Mouse (Mus musculus) lung, embryonic 16.5 days (tissue): Measurements from ENCODE around the gene Sphk2. TPM values are rescaled to one million over a fixed set of nuclear protein-coding genes. Genes with fewer than 3 reads are reported as not detected.

Experiments
- ATAC-seq: fragments of 200-750 bp; cut with Nextera tagmentation; 2 replicates; pipeline ENCODE4 v1.8.0; 2017; ENCODE audit warnings: low read depth, mild to moderate bottlenecking, moderate library complexity
- H3K27ac ChIP-seq: fragments of 300-500 bp; sonication (generic); 2 replicates; pipeline ENCODE4 v1.5.1; 2014; ENCODE audit warnings: mild to moderate bottlenecking, control low read depth, low read length
- H3K27me3 ChIP-seq: fragments of 300-500 bp; sonication (generic); 2 replicates; pipeline ENCODE4 v1.6.1; 2014; ENCODE audit warnings: low read depth, low read length, mixed read lengths; ENCODE audit not compliant: control insufficient read depth, insufficient read depth
- H3K36me3 ChIP-seq: fragments of 300-500 bp; sonication (generic); 2 replicates; pipeline ENCODE4 v1.6.1; 2014; ENCODE audit warnings: low read length; ENCODE audit not compliant: control insufficient read depth, insufficient read depth
- H3K4me1 ChIP-seq: fragments of 300-500 bp; sonication (generic); replicated peaks from 2 replicates; pipeline ENCODE4 v1.6.1; 2014; ENCODE audit warnings: low read length, mixed read lengths; ENCODE audit not compliant: control insufficient read depth, insufficient read depth
- H3K4me2 ChIP-seq: fragments of 300-500 bp; sonication (generic); 2 replicates; pipeline ENCODE4 v1.6.1; 2014; ENCODE audit warnings: low read depth, low read length, control low read depth
- H3K4me3 ChIP-seq: fragments of 300-500 bp; sonication (generic); 2 replicates; pipeline ENCODE4 v1.5.1; 2014; ENCODE audit warnings: mild to moderate bottlenecking, low read length, control low read depth
- H3K9ac ChIP-seq: fragments of 300-500 bp; sonication (generic); 2 replicates; pipeline ENCODE4 v1.6.1; 2014; ENCODE audit warnings: low read length, control low read depth
- H3K9me3 ChIP-seq: fragments of 300-500 bp; sonication (generic); 2 replicates; pipeline ENCODE4 v1.6.1; 2016; ENCODE audit warnings: low read length; ENCODE audit not compliant: control insufficient read depth
- WGBS: fragments of 180-500 bp; shearing (Covaris S2); extraction: QIAGEN DNeasy Blood & Tissue Kit; methylation state at CpG from one replicate; pipeline ENCODE4 v1.1.7; 2014; 5-methylcytosine and 5-hydroxymethylcytosine counted together
- polyA plus RNA-seq: library from polyadenylated mRNA; unstranded; fragments of >200 nt; fragmentation: Nextera tagmentation; extraction: Ambion mirVana; gene quantifications from 2 replicates; pipeline ENCODE4 v1.2.1, GENCODE M21; 2015

Gene Sphk2
- polyA plus RNA-seq, 1 experiment from 2014 or later, result 28.9 TPM

DNA sequence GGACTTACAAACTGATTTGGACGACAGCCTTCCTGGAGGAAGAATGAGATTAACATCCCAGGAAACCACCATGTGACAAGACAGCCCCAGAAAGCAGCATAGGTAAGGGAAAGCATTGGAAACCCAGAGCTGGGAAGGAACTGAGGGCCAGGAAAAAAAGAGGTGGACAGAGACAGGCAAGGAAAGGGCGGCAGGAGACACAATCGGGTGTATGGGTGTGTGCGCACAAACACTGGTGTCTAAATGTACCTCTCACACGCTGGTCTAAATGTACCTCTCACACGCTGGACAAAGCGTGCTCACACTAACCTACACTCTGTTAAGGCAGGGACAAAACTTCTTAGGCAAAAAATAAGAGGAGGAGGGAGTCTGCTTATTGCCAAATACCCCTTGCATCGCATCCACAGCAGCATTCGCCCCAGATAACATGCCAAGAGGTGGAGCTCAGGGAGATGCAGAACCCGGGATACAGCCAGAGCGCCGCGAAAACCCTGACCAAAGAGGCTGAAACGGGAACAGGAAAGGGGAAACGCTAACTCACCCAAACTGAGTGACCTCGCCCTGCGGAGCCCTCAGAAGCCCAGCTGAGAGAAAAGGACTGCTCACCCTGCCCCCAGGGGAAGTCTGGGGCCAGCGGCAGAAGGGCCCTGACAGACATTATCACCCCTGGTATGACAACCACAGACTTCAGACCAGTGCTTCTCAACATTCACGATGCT is 1.9 kb downstream of the Sphk2 start:
- Histone ChIP-seq H3K9me3 (no peaks in the 10 kb centered on the region), H3K27ac (peak overlapping the region; percentile 23), H3K36me3 (peaks cover 38% of the 10 kb centered on the region), H3K27me3 (no peaks in the 10 kb centered on the region), H3K9ac (peak overlapping the region; percentile 7; the same call in 1 of the 2 replicates), H3K4me1 (peaks cover 35% of the 10 kb centered on the region), H3K4me3 (peak overlapping the region; percentile 64), H3K4me2 (peak overlapping the region; percentile 44)
- WGBS, result 74% methylated on average over 19 of the region's 19 CpGs
- ATAC-seq, result no peak

DNA sequence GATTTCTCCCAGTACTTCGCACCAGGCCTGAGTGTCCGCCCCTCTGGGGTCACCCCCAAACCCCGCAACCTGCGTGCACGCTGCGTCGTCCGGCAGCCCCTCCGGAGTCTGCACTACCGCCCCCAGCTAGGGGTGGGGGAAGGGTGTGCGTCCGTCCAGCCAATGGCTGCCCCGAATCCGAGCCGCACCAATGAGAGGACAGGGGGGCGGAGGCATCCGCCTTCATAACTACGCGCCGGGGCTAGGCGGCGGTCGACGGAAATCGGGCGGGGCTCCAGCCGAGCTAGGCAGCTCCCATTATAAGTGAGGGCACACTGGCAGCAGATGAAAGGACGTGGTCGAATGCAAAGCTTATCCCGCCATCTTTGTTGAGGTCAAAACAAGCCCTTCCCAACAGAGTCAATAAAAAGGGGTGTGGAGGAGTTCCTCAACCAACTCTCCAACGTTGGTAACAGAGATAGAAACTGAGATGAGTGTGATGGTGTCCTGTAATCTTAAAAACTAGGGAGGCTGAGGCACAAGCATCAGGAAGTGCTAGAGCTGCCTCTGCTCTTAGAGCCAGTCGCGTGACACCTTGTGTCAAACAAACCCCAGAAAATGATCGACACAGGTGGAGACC is 2.6 kb downstream of the Sphk2 start, which contains the start of gene Rpl18:
TSS of gene Rpl18 (plus strand) at position 368 of the 619 bp plus-strand sequence.
- Histone ChIP-seq H3K4me1 (peaks cover 35% of the 10 kb centered on the region), H3K9me3 (no peaks in the 10 kb centered on the region), H3K4me2 (peak within 1 kb of the TSS; percentile 89), H3K27ac (peak within 1 kb of the TSS; percentile 53), H3K9ac (peak within 1 kb of the TSS; percentile 74), H3K36me3 (peaks cover 35% of the 10 kb centered on the region), H3K27me3 (no peaks in the 10 kb centered on the region), H3K4me3 (peak within 1 kb of the TSS; percentile 64)
- 5% methylated on average over 34 of the region's 34 CpGs for WGBS
- peak; percentile 93 for ATAC-seq

DNA sequence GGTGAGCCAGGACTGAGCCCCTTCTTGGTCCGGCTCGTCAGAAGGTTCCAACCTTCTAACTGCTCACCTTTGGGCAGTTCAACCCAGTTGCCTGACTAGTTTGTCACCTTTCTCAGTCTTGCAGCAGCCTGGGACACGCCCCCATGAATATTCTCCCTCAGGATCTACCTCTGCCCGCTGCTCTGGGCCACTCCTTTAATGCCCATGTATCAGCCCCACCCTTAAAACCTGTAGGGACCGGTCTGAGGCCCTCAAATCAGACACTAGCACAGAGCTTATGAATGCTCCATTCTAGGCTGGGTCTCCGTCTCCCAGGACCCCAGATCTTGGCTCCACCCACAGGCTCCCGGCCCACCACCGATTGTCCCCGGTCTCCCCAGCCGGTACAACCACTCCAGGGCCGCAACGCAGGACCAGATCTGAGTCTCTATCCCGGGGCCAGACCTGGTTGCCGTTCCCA is 3.1 kb downstream of the Sphk2 start:
- Histone ChIP-seq H3K9ac (peak overlapping the region; percentile 74), H3K4me1 (peaks cover 33% of the 10 kb centered on the region), H3K4me3 (peak overlapping the region; percentile 64), H3K4me2 (peak overlapping the region; percentile 89), H3K36me3 (peaks cover 30% of the 10 kb centered on the region), H3K27ac (peak overlapping the region; percentile 53), H3K27me3 (no peaks in the 10 kb centered on the region), H3K9me3 (no peaks in the 10 kb centered on the region)
- 10% methylated on average over 14 of the region's 14 CpGs for WGBS
- ATAC-seq, result peak; percentile 39

DNA sequence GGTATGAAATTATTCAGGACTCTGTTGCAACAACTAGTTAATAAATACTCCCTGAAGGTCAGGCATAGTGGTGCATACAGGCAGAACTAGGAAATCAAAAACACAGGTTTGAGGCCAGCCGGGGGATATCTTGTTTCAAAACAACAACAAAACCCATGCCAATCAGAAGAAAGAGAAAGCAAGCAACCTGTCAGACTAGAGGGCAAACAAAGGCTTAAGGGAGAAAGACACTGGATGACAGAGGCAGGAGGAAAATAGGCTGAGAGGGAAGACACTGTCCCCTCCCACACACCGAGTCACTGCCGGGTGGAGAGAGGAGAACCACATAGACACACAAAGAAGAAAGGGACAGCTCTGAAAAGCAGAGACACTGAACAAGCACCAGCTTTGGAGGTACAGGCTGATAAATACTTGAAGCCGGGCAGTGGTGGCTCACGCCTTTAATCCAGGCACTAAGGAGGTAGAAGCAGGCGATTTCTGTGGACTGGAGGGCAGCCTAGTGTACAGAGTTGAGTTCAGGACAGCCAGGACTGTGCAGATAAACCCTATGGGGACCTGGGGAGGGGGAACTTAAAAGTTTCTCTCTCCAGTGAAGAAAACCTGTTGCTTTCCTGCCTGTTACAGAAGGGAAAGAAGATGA is 3.8 kb downstream of the Sphk2 start:
- Histone ChIP-seq H3K27me3 (no peaks in the 10 kb centered on the region), H3K4me1 (peaks cover 27% of the 10 kb centered on the region), H3K4me3 (peak overlapping the region; percentile 64), H3K9me3 (no peaks in the 10 kb centered on the region), H3K27ac (peak overlapping the region; percentile 53; the same call in 1 of the 2 replicates), H3K4me2 (peak overlapping the region; percentile 89), H3K36me3 (peaks cover 26% of the 10 kb centered on the region), H3K9ac (peak overlapping the region; percentile 74)
- ATAC-seq, result no peak
- WGBS, result 76% methylated on average over 6 of the region's 6 CpGs

DNA sequence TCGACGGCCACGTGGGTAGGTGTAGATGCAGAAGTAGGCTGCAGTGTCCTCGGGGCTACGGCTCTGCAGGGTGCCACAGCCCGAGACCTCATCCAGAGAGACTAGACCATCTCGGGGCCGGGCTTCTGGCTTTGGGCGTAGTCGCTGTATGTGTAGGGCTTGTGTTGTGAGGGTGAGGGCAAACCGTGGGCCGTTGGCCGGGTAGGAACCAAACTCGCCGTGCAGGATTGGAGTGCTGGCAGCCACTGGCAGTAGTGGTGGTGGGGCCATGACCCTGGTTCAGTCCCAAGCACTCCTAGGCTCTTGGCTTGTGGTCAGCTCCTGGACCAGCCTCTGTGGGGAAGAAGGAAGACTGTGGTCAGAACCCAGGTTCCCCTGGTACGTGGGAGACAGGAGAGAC is 4.4 kb downstream of the Sphk2 start:
- no peak for ATAC-seq
- Histone ChIP-seq H3K9ac (no peak overlapping the region), H3K4me3 (no peak overlapping the region), H3K36me3 (peaks cover 26% of the 10 kb centered on the region), H3K27ac (no peak overlapping the region), H3K4me1 (peaks cover 30% of the 10 kb centered on the region), H3K4me2 (no peak overlapping the region), H3K27me3 (no peaks in the 10 kb centered on the region), H3K9me3 (no peaks in the 10 kb centered on the region)
- WGBS, result 90% methylated on average over 16 of the region's 16 CpGs

DNA sequence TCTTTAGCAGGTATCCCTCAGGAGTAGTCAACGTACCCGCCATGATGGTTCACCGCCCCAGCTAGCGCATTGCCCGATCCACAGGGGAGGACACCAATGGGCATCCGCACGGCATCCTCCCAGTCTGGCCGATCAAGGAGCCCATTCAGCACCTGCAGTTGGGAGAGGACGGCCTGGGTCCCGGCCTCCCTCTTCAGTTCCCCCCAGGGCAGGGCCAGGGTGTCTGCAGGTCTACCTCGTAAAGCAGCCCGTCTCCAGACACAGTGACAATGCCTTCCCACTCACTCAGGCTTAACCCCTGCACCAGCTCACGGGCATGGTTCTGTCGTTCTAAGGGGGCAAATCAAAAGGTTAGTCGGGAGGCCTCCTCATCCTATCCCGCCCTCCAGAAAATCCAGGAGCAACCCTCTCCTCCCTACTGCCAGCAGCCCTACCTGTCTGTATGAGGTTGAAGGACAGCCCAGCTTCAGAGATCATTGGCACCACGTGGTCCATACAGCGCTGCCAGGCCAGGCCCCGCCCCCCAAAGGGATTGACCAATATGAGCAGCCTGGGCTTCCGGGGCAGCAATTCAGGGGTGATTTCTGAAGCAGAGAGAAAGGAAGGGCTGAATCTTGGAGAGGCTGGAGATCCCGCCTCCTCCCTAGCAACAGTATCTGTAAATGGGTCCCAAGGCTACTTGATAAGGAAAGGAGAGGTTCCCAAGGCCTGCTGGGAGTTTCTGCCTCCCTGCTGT is 5.6 kb downstream of the Sphk2 start:
- no peak for ATAC-seq
- H3K27me3 ChIP-seq, result no peaks in the 10 kb centered on the region
- no peak overlapping the region for H3K4me3 ChIP-seq
- 79% methylated on average over 21 of the region's 21 CpGs for WGBS
- no peak overlapping the region for H3K9ac ChIP-seq
- peaks cover 26% of the 10 kb centered on the region for H3K36me3 ChIP-seq
- H3K4me2 ChIP-seq, result no peak overlapping the region
- H3K27ac ChIP-seq, result no peak overlapping the region
- no peaks in the 10 kb centered on the region for H3K9me3 ChIP-seq
- peaks cover 42% of the 10 kb centered on the region for H3K4me1 ChIP-seq

DNA sequence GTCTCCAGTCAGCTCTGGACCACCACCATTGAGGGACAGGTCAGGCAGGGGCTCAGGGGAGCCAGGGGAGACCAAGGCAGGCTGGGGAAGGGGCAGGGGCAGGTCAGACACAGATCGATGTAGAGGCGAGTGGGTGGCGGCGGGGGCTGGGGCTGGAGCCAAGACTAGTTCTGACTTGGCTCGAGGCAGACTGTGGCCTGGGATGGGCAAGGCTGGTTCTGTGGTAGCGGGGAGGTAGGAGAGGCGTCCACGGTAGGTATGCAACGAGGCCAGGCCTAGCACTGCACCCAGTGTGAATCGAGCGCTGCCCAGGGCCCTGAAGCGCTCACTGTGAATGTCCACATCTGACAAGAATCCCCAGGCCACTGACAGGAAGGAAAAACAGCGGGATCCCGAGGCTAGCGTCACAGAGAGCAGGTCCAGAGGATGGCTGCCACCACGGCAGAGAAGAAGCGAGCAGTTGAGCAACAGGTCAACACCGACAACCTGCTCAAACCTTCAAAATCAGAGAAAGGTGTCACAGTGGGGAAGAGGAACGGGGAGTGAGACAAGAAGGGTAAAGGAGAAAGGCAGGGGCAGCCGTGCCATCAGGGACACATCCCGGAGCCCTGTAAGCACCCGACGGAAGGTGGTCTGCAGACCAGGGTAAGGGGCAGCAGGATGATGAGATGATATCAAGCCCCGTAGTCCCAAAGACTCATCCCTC is 6.3 kb downstream of the Sphk2 start:
- H3K9ac ChIP-seq, result no peak overlapping the region
- H3K4me3 ChIP-seq, result no peak overlapping the region
- no peak overlapping the region for H3K4me2 ChIP-seq
- H3K27me3 ChIP-seq, result no peaks in the 10 kb centered on the region
- no peak overlapping the region for H3K27ac ChIP-seq
- H3K36me3 ChIP-seq, result peaks cover 26% of the 10 kb centered on the region
- no peaks in the 10 kb centered on the region for H3K9me3 ChIP-seq
- peaks cover 37% of the 10 kb centered on the region for H3K4me1 ChIP-seq
- ATAC-seq, result no peak
- 88% methylated on average over 24 of the region's 24 CpGs for WGBS

DNA sequence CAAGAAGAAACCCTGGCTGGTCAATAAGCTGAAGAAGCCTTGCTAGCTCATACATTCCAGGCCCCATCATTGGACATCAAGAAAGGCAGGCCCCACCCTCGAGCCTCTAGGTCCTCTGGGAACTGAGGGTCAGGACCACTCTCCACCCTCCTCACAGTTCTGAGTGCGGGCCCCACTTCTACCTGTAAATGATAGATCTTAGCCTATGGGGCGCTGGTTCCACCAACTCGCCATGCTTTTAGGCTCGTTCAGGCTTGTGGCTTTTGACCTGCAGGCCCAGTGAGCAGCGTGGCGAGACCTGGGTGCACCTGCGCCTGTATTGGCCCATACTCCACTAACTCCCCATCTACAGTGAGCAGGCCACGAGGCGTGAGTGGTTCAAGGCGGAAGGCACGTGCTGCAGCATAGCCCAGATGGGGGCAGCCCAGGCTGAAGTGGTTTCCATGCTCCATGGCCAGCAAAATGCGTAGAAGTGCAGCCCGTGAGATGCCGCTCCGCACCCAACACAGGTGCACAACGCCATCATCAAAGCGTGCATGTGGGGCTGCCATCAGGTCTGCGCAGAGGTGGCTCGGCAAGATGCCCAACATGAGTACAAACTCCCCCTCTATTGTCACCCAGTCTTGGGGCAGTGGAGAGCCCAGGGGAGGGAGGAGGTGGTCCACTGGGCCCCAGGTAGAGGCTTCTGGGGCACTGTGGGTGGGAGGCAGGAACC is 7.2 kb downstream of the Sphk2 start:
- H3K4me3 ChIP-seq, result no peak overlapping the region
- ATAC-seq, result no peak
- H3K27ac ChIP-seq, result no peak overlapping the region
- H3K27me3 ChIP-seq, result no peaks in the 10 kb centered on the region
- no peak overlapping the region for H3K4me2 ChIP-seq
- peaks cover 39% of the 10 kb centered on the region for H3K4me1 ChIP-seq
- WGBS, result 89% methylated on average over 20 of the region's 20 CpGs
- no peak overlapping the region for H3K9ac ChIP-seq
- peaks cover 26% of the 10 kb centered on the region for H3K36me3 ChIP-seq
- no peaks in the 10 kb centered on the region for H3K9me3 ChIP-seq
